In genomic region chr12:82350082-82350481, GRCm38 (mm10) we compare ENCODE assay signal across 16 mouse cellular contexts.
DNase-seq lines count a peak whose midpoint lies in the region; ATAC-seq lines count a peak whose summit lies in the region.
"Had no signal": no experiment of that assay in that cellular context is flagged by ENCODE, and none has a peak within 500 bp of the region (broad histone marks: within the 10 kb centered on the region; RNA-seq: fewer than 3 reads in every experiment).

No protein-coding gene starts in this region.

- no peak overlapping the region for H3K9ac ChIP-seq in heart, embryonic 11.5 days (ENCODE audit: low read depth, low read length)
- no peak overlapping the region for H3K9ac ChIP-seq in forebrain, embryonic 16.5 days (replicated peaks; ENCODE audit: low read depth, low read length)
- H3K9ac ChIP-seq: heart, embryonic 12.5 days; lung, embryonic 14.5 days had no signal

- no peaks in the 10 kb centered on the region for H3K27me3 ChIP-seq in heart, embryonic 10.5 days (ENCODE audit: insufficient read depth, poor library complexity, severe bottlenecking)
- no peaks in the 10 kb centered on the region for H3K27me3 ChIP-seq in heart, embryonic 11.5 days (ENCODE audit: control insufficient read depth, insufficient read depth, low read length)
- H3K27me3 ChIP-seq in forebrain, embryonic 16.5 days (replicated peaks; ENCODE audit: control insufficient read depth, insufficient read depth, low read length), result no peaks in the 10 kb centered on the region
- H3K27me3 ChIP-seq in midbrain, embryonic 10.5 days (ENCODE audit: low read depth, poor library complexity, severe bottlenecking), result no peaks in the 10 kb centered on the region
- H3K27me3 ChIP-seq: heart, embryonic 12.5 days had no signal

- peaks cover 48% of the 10 kb centered on the region for H3K4me1 ChIP-seq in heart, embryonic 10.5 days
- peaks cover 36% of the 10 kb centered on the region for H3K4me1 ChIP-seq in heart, embryonic 11.5 days (ENCODE audit: control insufficient read depth, insufficient read depth, low read length)
- 0 out of 2 replicates have a peak, but pooled peaks cover 6% of the 10 kb centered on the region for H3K4me1 ChIP-seq in forebrain, embryonic 16.5 days (replicated peaks; ENCODE audit: control insufficient read depth, insufficient read depth, low read length)
- peaks cover 13% of the 10 kb centered on the region for H3K4me1 ChIP-seq in midbrain, embryonic 10.5 days

- DNase-seq in heart, embryonic 10.5 days (ENCODE audit: low spot score), result peak; percentile 36
- peak; percentile 33 for DNase-seq in c-Kit-positive CD71-negative TER-119-negative erythroid progenitor cells, embryonic 14.5 days (ENCODE audit: low read depth)
- DNase-seq in naive thymus-derived CD4-positive, alpha-beta T cell, adult 2 months (ENCODE audit: low read depth), result peak; percentile 89
- DNase-seq in urinary bladder, adult 18-20 months (ENCODE audit: low spot score in 2 of 2), result no peak
- DNase-seq in midbrain, embryonic 10.5 days (ENCODE audit: low spot score), result no peak
- DNase-seq: cerebellum, adult 18-20 months; gastrocnemius, postnatal 25 days; heart, postnatal 36 days; lung, embryonic 14.5 days; right cerebral cortex, postnatal 4 days had no signal

- no peak overlapping the region for H3K4me3 ChIP-seq in heart, embryonic 10.5 days
- no peak overlapping the region for H3K4me3 ChIP-seq in heart, embryonic 11.5 days (ENCODE audit: low read depth, low read length)
- no peak overlapping the region for H3K4me3 ChIP-seq in forebrain, embryonic 16.5 days (replicated peaks; ENCODE audit: low read length)
- no peak overlapping the region for H3K4me3 ChIP-seq in midbrain, embryonic 10.5 days
- H3K4me3 ChIP-seq: forebrain, embryonic 10.5 days; heart, embryonic 12.5 days; myocyte had no signal

- 94% methylated on average over 7 of the region's 11 CpGs for WGBS in heart, embryonic 10.5 days
- WGBS in heart, embryonic 11.5 days (ENCODE audit: insufficient replicate concordance), result 94% methylated on average over 11 of the region's 11 CpGs
- 93% methylated on average over 11 of the region's 11 CpGs for WGBS in forebrain, embryonic 16.5 days
- 97% methylated on average over 9 of the region's 11 CpGs for WGBS in midbrain, embryonic 10.5 days

- H3K9me3 ChIP-seq in heart, embryonic 10.5 days, result no peaks in the 10 kb centered on the region
- H3K9me3 ChIP-seq in heart, embryonic 11.5 days (replicated peaks; ENCODE audit: control insufficient read depth, low read length), result no peaks in the 10 kb centered on the region
- no peaks in the 10 kb centered on the region for H3K9me3 ChIP-seq in forebrain, embryonic 16.5 days (ENCODE audit: control insufficient read depth, low read length)
- no peaks in the 10 kb centered on the region for H3K9me3 ChIP-seq in midbrain, embryonic 10.5 days (replicated peaks)
- H3K9me3 ChIP-seq: forebrain, embryonic 10.5 days; heart, embryonic 12.5 days had no signal

- no peak for ATAC-seq in heart, embryonic 11.5 days (replicated peaks; ENCODE audit: insufficient number of reproducible peaks, low FRiP score, low TSS enrichment)
- peak; percentile 99 for ATAC-seq in CD4-positive, CD25-positive, alpha-beta regulatory T cell, adult 4 months
- ATAC-seq in forebrain, embryonic 16.5 days, result no peak

- H3K4me2 ChIP-seq in heart, embryonic 11.5 days, result no peak overlapping the region
- no peak overlapping the region for H3K4me2 ChIP-seq in forebrain, embryonic 16.5 days (ENCODE audit: low read length)
- H3K4me2 ChIP-seq: heart, embryonic 12.5 days; lung, embryonic 14.5 days had no signal

- 0 out of 2 replicates have a peak overlapping the region, but pooled peaks have one; percentile 59 for H3K27ac ChIP-seq in heart, embryonic 10.5 days
- no peak overlapping the region for H3K27ac ChIP-seq in heart, embryonic 11.5 days (ENCODE audit: low read depth, low read length)
- no peak overlapping the region for H3K27ac ChIP-seq in forebrain, embryonic 16.5 days (ENCODE audit: low read length)
- H3K27ac ChIP-seq in midbrain, embryonic 10.5 days (replicated peaks), result no peak overlapping the region
- H3K27ac ChIP-seq: forebrain, embryonic 10.5 days had no signal

- H3K36me3 ChIP-seq in heart, embryonic 10.5 days, result 0 out of 2 replicates have a peak, but pooled peaks cover 2% of the 10 kb centered on the region
- no peaks in the 10 kb centered on the region for H3K36me3 ChIP-seq in heart, embryonic 11.5 days (ENCODE audit: control insufficient read depth, insufficient read depth, low read length)
- no peaks in the 10 kb centered on the region for H3K36me3 ChIP-seq in forebrain, embryonic 16.5 days (ENCODE audit: control insufficient read depth, insufficient read depth)
- no peaks in the 10 kb centered on the region for H3K36me3 ChIP-seq in midbrain, embryonic 10.5 days
- H3K36me3 ChIP-seq: forebrain, embryonic 10.5 days; heart, embryonic 12.5 days had no signal

Comparison
In these comparisons a context has a peak if more than half of its experiments do, and no peak if none do; other contexts are left out.
1. DNase-seq: peak in heart, embryonic 10.5 days (single experiment), c-Kit-positive CD71-negative TER-119-negative erythroid progenitor cells, embryonic 14.5 days (single experiment) and naive thymus-derived CD4-positive, alpha-beta T cell, adult 2 months (single experiment); none in urinary bladder, adult 18-20 months (0 of 2) and midbrain, embryonic 10.5 days (single experiment).